Mouse (Mus musculus): Measurements from ENCODE around the gene Il2rb.

Il2rb gene

GRCm38 (mm10) chr15:78447746-78448535, 47.1 kb downstream of the Il2rb start:
- Histone ChIP-seq H3K27me3 (ENCODE audit: insufficient read depth, low read length) (peaks cover 18% of the 10 kb centered on the region), H3K36me3 (ENCODE audit: insufficient read depth, low read length) (no peaks in the 10 kb centered on the region), H3K9me3 (ENCODE audit: low read length) (no peaks in the 10 kb centered on the region), H3K4me1 (replicated peaks; ENCODE audit: low read depth, low read length) (peaks cover 54% of the 10 kb centered on the region), H3K4me3 (replicated peaks; ENCODE audit: low read length) (peak overlapping the region; percentile 45)
- TF ChIP-seq NANOG (IDR thresholded peaks at IDR 0.05; ENCODE audit: borderline replicate concordance, low read length) (no peak), CTCF (conservative IDR thresholded peaks at IDR 0.05; ENCODE audit: low read length) (peak; percentile 82)

- no peaks in the 10 kb centered on the region for H3K36me3 ChIP-seq (ENCODE audit: insufficient read depth, low read length)
- TF ChIP-seq POU5F1 (IDR thresholded peaks at IDR 0.05; ENCODE audit: borderline replicate concordance, low read length) (no peak), NANOG (IDR thresholded peaks at IDR 0.05; ENCODE audit: borderline replicate concordance, low read length) (no peak), CTCF (conservative IDR thresholded peaks at IDR 0.05; ENCODE audit: low read length) (no peak)
Observed at GRCm38 (mm10) chr15:78447121-78447520, 48.0 kb downstream of the Il2rb start.

GRCm38 (mm10) chr15:78443857-78444256, 51.2 kb downstream of the Il2rb start:
- Histone ChIP-seq H3K4me1 (replicated peaks; ENCODE audit: low read depth, low read length) (peaks cover 37% of the 10 kb centered on the region), H3K36me3 (ENCODE audit: insufficient read depth, low read length) (0 out of 2 replicates have a peak, but pooled peaks cover 4% of the 10 kb centered on the region)
- TF ChIP-seq POU5F1 (IDR thresholded peaks at IDR 0.05; ENCODE audit: borderline replicate concordance, low read length) (no peak), NANOG (IDR thresholded peaks at IDR 0.05; ENCODE audit: borderline replicate concordance, low read length) (no peak), CTCF (conservative IDR thresholded peaks at IDR 0.05; ENCODE audit: low read length) (no peak)

More at GRCm38 (mm10) chr15:78447121-78447520, 48.0 kb downstream of the Il2rb start:
- no peak overlapping the region for H3K4me3 ChIP-seq (replicated peaks; ENCODE audit: low read length)
- H3K4me1 ChIP-seq (replicated peaks; ENCODE audit: low read depth, low read length) = peaks cover 52% of the 10 kb centered on the region
- H3K9me3 ChIP-seq (ENCODE audit: low read length) = no peaks in the 10 kb centered on the region
- H3K27me3 ChIP-seq (ENCODE audit: insufficient read depth, low read length) = peaks cover 18% of the 10 kb centered on the region

GRCm38 (mm10) chr15:78442231-78442630, 52.8 kb downstream of the Il2rb start:
- TF ChIP-seq POU5F1 (IDR thresholded peaks at IDR 0.05; ENCODE audit: borderline replicate concordance, low read length) (no peak), NANOG (IDR thresholded peaks at IDR 0.05; ENCODE audit: borderline replicate concordance, low read length) (no peak), CTCF (conservative IDR thresholded peaks at IDR 0.05; ENCODE audit: low read length) (no peak)
- Histone ChIP-seq H3K36me3 (ENCODE audit: insufficient read depth, low read length) (0 out of 2 replicates have a peak, but pooled peaks cover 4% of the 10 kb centered on the region), H3K27me3 (ENCODE audit: insufficient read depth, low read length) (peaks cover 24% of the 10 kb centered on the region), H3K4me1 (replicated peaks; ENCODE audit: low read depth, low read length) (peaks cover 41% of the 10 kb centered on the region), H3K9me3 (ENCODE audit: low read length) (no peaks in the 10 kb centered on the region), H3K4me3 (replicated peaks; ENCODE audit: low read length) (0 out of 2 replicates have a peak overlapping the region, but pooled peaks have one; percentile 3)

More at GRCm38 (mm10) chr15:78443857-78444256, 51.2 kb downstream of the Il2rb start:
- Histone ChIP-seq H3K9me3 (ENCODE audit: low read length) (no peaks in the 10 kb centered on the region), H3K27me3 (ENCODE audit: insufficient read depth, low read length) (peaks cover 24% of the 10 kb centered on the region), H3K4me3 (replicated peaks; ENCODE audit: low read length) (no peak overlapping the region)

- peaks cover 23% of the 10 kb centered on the region for H3K36me3 ChIP-seq (ENCODE audit: insufficient read depth, low read length)
- H3K9me3 ChIP-seq (ENCODE audit: low read length) = no peaks in the 10 kb centered on the region
- peaks cover 69% of the 10 kb centered on the region for H3K4me1 ChIP-seq (replicated peaks; ENCODE audit: low read depth, low read length)
- H3K4me3 ChIP-seq (replicated peaks; ENCODE audit: low read length) = peak overlapping the region; percentile 72; the same call in 1 of the 2 replicates
- H3K27me3 ChIP-seq (ENCODE audit: insufficient read depth, low read length) = peaks cover 23% of the 10 kb centered on the region
- TF ChIP-seq NANOG (IDR thresholded peaks at IDR 0.05; ENCODE audit: borderline replicate concordance, low read length) (no peak), CTCF (conservative IDR thresholded peaks at IDR 0.05; ENCODE audit: low read length) (no peak), POU5F1 (IDR thresholded peaks at IDR 0.05; ENCODE audit: borderline replicate concordance, low read length) (no peak)
Observed at GRCm38 (mm10) chr15:78438973-78439372, 56.1 kb downstream of the Il2rb start.

- H3K9me3 ChIP-seq (ENCODE audit: low read length) = no peaks in the 10 kb centered on the region
- no peak for TF ChIP-seq CTCF (conservative IDR thresholded peaks at IDR 0.05; ENCODE audit: low read length)
- no peak for TF ChIP-seq POU5F1 (IDR thresholded peaks at IDR 0.05; ENCODE audit: borderline replicate concordance, low read length)
- no peak for TF ChIP-seq NANOG (IDR thresholded peaks at IDR 0.05; ENCODE audit: borderline replicate concordance, low read length)
Observed at GRCm38 (mm10) chr15:78438505-78438904, 56.6 kb downstream of the Il2rb start.

GRCm38 (mm10) chr15:78438018-78438394, 57.1 kb downstream of the Il2rb start:
- Histone ChIP-seq H3K36me3 (ENCODE audit: insufficient read depth, low read length) (peaks cover 32% of the 10 kb centered on the region), H3K27me3 (ENCODE audit: insufficient read depth, low read length) (peaks cover 15% of the 10 kb centered on the region; the same call in 1 of the 2 replicates), H3K9me3 (ENCODE audit: low read length) (no peaks in the 10 kb centered on the region), H3K4me1 (replicated peaks; ENCODE audit: low read depth, low read length) (peaks cover 78% of the 10 kb centered on the region), H3K4me3 (replicated peaks; ENCODE audit: low read length) (peak overlapping the region; percentile 72)
- TF ChIP-seq NANOG (IDR thresholded peaks at IDR 0.05; ENCODE audit: borderline replicate concordance, low read length) = no peak
- no peak for TF ChIP-seq CTCF (conservative IDR thresholded peaks at IDR 0.05; ENCODE audit: low read length)
- no peak for TF ChIP-seq POU5F1 (IDR thresholded peaks at IDR 0.05; ENCODE audit: borderline replicate concordance, low read length)

More at GRCm38 (mm10) chr15:78438505-78438904, 56.6 kb downstream of the Il2rb start:
- Histone ChIP-seq H3K36me3 (ENCODE audit: insufficient read depth, low read length) (peaks cover 27% of the 10 kb centered on the region), H3K4me1 (replicated peaks; ENCODE audit: low read depth, low read length) (peaks cover 73% of the 10 kb centered on the region), H3K27me3 (ENCODE audit: insufficient read depth, low read length) (peaks cover 18% of the 10 kb centered on the region; the same call in 1 of the 2 replicates), H3K4me3 (replicated peaks; ENCODE audit: low read length) (peak overlapping the region; percentile 72; the same call in 1 of the 2 replicates)

GRCm38 (mm10) chr15:78437237-78438017, 57.6 kb downstream of the Il2rb start:
- Histone ChIP-seq H3K4me3 (replicated peaks; ENCODE audit: low read length) (peak overlapping the region; percentile 72), H3K36me3 (ENCODE audit: insufficient read depth, low read length) (peaks cover 35% of the 10 kb centered on the region), H3K9me3 (ENCODE audit: low read length) (no peaks in the 10 kb centered on the region), H3K4me1 (replicated peaks; ENCODE audit: low read depth, low read length) (peaks cover 81% of the 10 kb centered on the region), H3K27me3 (ENCODE audit: insufficient read depth, low read length) (peaks cover 15% of the 10 kb centered on the region; the same call in 1 of the 2 replicates)
- TF ChIP-seq NANOG (IDR thresholded peaks at IDR 0.05; ENCODE audit: borderline replicate concordance, low read length) (no peak), POU5F1 (IDR thresholded peaks at IDR 0.05; ENCODE audit: borderline replicate concordance, low read length) (no peak), CTCF (conservative IDR thresholded peaks at IDR 0.05; ENCODE audit: low read length) (no peak)

All from E14TG2a.4 (cell line).